Mouse (Mus musculus): ENCODE data around the gene Nipal1. TPM values are rescaled to one million over a fixed set of nuclear protein-coding genes. Genes with fewer than 3 reads are reported as not detected.
A peak's percentile ranks its signal among the peaks of the same experiment; 100 is the strongest.

Nipal1 gene
- total RNA-seq, 2 experiments from 2014 or later: not detected

DNA sequence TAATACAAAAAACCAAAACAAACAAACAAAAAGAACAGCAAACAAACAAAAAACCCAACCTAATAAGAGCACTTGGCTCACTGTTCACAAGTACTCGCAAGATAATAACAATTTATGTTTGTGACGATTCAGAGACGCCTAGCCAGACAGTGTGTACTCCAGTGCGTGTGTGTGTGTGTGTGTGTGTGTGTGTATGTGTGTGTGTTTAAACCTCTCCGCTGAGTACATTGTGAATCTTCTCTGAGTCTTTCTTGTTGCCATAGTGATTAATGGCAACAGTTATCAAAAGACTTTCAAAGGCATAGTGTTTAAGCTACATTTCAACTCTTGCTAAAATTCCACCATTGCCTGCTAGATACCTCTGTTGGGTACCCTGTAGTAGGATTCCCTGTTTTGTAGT lies 16.5 kb downstream of the Nipal1 start:
- no peak for ATAC-seq (replicated peaks; ENCODE audit: low FRiP score, poor library complexity, severe bottlenecking)

DNA sequence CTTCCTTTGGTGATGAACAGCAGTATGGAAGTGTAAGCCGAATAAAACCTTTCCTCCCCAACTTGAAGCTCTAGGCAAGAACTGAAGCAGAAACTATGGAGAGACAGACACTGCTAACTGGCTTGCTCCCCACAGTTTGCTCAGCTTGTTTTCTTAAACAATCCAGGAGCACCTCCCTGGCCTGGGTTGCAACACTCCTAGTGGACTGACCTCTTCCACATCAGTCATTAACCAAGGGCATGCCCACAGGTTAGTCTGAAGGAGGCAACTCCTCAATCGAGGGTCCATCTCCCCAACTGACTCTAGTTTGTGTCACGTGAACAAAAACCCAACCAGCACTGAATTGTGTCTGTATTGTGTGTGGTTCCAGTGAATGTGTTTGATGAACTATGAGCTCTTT lies 17.3 kb downstream of the Nipal1 start:
- no peak for ATAC-seq (replicated peaks; ENCODE audit: low FRiP score, poor library complexity, severe bottlenecking)

DNA sequence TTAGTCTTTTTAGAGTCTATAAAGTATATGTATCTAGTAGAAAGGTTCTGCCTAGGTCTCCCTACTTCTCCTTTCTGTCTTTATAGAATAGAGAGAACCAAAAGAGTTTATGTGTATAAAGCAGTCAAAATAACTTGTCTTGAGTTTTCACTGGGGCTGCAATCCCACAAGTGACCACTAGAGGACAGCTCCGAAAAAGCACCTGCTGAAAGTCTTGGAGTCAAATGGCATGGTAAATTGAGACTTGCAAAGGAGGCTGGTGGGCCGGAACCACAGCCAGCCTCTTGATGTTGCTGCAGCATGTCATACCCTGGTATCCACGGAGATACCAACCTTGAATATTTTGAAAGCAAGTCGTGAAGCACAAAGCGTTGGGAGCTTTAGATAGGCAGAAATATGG lies 17.7 kb downstream of the Nipal1 start:
- no peak for ATAC-seq (replicated peaks; ENCODE audit: low FRiP score, poor library complexity, severe bottlenecking)

- no peak for ATAC-seq (replicated peaks; ENCODE audit: low FRiP score, poor library complexity, severe bottlenecking)
Measured at GRCm38 (mm10) chr5:72666428-72666827, 18.8 kb downstream of the Nipal1 start.

DNA sequence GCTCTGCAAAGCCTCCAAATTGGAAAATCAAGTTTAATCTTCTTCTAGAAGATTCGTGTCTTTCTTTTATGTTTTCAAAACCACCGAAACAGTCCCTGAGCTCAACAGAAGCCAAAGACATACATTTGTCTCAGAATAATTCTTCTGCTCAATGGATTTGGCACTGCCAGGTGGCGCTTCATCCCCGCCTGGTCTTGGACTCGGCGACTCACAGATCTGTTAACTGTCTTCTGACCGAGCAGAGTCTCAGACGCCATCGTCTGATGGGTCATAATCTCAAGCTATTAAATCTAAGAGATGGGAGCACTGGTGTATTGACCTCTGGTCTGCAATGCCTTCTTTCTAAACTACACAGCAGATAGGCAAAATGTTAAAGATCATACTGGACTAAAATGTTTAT lies 20.8 kb downstream of the Nipal1 start:
- ATAC-seq (replicated peaks; ENCODE audit: low FRiP score, poor library complexity, severe bottlenecking): no peak

- ATAC-seq (replicated peaks; ENCODE audit: low FRiP score, poor library complexity, severe bottlenecking): no peak
Measured at GRCm38 (mm10) chr5:72671017-72671699, 23.6 kb downstream of the Nipal1 start.

- ATAC-seq (replicated peaks; ENCODE audit: low FRiP score, poor library complexity, severe bottlenecking): no peak
Measured at GRCm38 (mm10) chr5:72674994-72675542, 27.5 kb downstream of the Nipal1 start.

- no peak for ATAC-seq (replicated peaks; ENCODE audit: low FRiP score, poor library complexity, severe bottlenecking)
Measured at GRCm38 (mm10) chr5:72681451-72681850, 33.9 kb downstream of the Nipal1 start.

- ATAC-seq (replicated peaks; ENCODE audit: low FRiP score, poor library complexity, severe bottlenecking): no peak
Measured at GRCm38 (mm10) chr5:72689556-72689955, 42.0 kb downstream of the Nipal1 start.

DNA sequence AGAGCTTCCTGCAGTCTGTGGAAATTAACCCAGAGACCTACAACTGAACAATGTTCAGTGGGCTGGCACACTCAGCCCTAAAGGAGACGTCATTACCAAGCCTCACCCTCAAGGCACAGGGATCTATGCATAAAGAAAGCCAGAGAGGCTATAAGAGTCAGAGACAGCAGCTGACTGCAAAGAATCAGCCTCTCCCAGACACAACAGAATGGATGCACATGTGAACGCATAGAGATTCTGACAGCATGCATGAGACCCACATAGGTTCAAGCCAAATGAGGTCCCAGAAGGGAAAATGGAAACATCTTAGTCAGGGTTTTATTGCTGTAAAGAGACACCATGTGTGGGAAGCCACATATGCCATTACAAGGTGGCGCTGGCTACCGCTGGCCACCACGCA lies 42.9 kb downstream of the Nipal1 start:
- no peak for ATAC-seq (replicated peaks; ENCODE audit: low FRiP score, poor library complexity, severe bottlenecking)

- ATAC-seq (replicated peaks; ENCODE audit: low FRiP score, poor library complexity, severe bottlenecking): no peak
Measured at GRCm38 (mm10) chr5:72694684-72695083, 47.1 kb downstream of the Nipal1 start.

DNA sequence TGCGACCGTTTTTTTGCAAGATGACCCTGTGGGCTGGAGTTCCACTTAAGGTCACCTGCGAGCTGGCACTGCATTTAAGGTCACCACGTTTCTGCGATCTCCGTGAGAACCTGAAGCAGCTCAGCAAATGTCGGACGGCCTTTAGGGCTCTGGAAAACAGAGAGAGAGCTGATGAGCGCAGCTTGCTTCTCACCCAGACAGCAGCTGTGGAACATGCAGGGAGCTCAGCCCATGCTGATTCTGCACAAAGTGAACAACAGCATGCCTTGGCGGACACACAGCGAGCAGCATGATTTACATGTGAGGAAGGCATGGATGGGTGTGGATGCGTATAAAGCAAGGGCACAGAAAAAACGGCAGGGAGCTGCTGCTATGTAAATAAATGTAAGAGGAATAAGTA lies 48.9 kb downstream of the Nipal1 start:
- no peak for ATAC-seq (replicated peaks; ENCODE audit: low FRiP score, poor library complexity, severe bottlenecking)

GRCm38 (mm10) chr5:72698343-72698742 lies 50.7 kb downstream of the Nipal1 start:
- no peak for ATAC-seq (replicated peaks; ENCODE audit: low FRiP score, poor library complexity, severe bottlenecking)

- no peak for ATAC-seq (replicated peaks; ENCODE audit: low FRiP score, poor library complexity, severe bottlenecking)
Measured at GRCm38 (mm10) chr5:72698818-72699499, 51.4 kb downstream of the Nipal1 start.

DNA sequence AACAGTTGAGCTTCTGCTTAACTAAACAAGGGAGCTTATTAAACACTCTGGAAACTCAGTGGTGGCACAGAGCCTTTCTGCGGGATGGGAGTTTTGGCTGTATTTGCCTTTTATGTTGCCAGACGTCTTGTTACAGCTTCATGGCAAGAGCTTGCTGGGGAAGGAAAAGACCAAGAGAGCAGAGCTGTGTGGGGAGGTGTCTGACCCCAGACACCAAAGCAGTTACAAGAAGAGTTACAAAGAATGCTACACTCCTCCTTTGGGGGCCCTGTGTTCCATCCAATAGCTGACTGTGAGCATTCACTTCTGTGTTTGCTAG lies 51.9 kb downstream of the Nipal1 start:
- ATAC-seq (replicated peaks; ENCODE audit: low FRiP score, poor library complexity, severe bottlenecking): no peak

- ATAC-seq (replicated peaks; ENCODE audit: low FRiP score, poor library complexity, severe bottlenecking): no peak
Measured at GRCm38 (mm10) chr5:72702202-72702601, 54.6 kb downstream of the Nipal1 start.

GRCm38 (mm10) chr5:72706095-72706494 lies 58.5 kb downstream of the Nipal1 start:
- ATAC-seq (replicated peaks; ENCODE audit: low FRiP score, poor library complexity, severe bottlenecking): no peak

GRCm38 (mm10) chr5:72706722-72707121 lies 59.1 kb downstream of the Nipal1 start:
- ATAC-seq (replicated peaks; ENCODE audit: low FRiP score, poor library complexity, severe bottlenecking): no peak

GRCm38 (mm10) chr5:72709451-72709850 lies 61.9 kb downstream of the Nipal1 start:
- ATAC-seq (replicated peaks; ENCODE audit: low FRiP score, poor library complexity, severe bottlenecking): no peak

GRCm38 (mm10) chr5:72709976-72710375 lies 62.4 kb downstream of the Nipal1 start:
- ATAC-seq (replicated peaks; ENCODE audit: low FRiP score, poor library complexity, severe bottlenecking): no peak

DNA sequence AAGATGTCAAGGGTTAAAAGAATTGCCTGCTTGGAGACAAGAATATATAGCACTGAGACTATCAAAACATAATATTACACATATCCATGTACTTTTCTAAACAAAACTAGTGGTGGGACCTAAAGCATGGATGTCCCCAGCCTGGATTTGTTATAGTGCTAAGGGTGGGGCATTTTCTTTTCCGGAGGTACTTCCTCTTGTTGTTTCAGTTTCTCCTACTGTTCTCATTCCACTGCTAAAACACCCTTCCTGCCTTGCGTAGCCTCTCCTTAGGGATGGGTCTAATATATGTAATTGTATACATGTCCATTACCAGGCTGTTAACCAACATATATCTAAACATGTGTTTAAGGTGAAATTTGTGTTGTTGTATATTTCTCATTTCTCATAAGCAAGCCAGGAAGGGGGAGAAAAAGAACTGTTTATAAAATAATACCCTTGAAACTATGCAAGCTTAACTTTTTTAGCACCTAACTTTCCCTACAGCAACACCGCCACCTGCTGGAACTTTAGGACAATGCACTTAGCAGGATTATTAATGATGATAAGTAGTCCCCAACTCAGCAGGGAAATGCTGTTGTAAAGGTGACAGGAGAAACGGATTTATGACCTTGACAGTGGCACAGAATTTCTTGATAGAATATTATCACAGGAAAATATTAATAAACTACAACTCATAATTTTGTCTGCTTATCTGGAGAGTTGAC lies 63.1 kb downstream of the Nipal1 start:
- ATAC-seq (replicated peaks; ENCODE audit: low FRiP score, poor library complexity, severe bottlenecking): 0 out of 2 replicates have a peak, but pooled peaks have one; percentile 60
